Mouse (Mus musculus) kidney, adult 2 months (tissue): ENCODE results near the gene Bach1.

Experiments used
- CTCF ChIP-seq: fragments of 200-500 bp; conservative IDR thresholded peaks from 2 replicates; pipeline ENCODE4 v1.5.1; 2011; ENCODE audit warnings: low read depth, mild to moderate bottlenecking, control low read depth, low read length, moderate library complexity, mixed read lengths; ENCODE audit not compliant: insufficient read depth, insufficient read length
- POLR2A ChIP-seq: fragments of 200-500 bp; IDR thresholded peaks from one replicate; pipeline ENCODE4 v1.6.1; 2011; ENCODE audit warnings: low read depth, low read length, control low read depth

DNA sequence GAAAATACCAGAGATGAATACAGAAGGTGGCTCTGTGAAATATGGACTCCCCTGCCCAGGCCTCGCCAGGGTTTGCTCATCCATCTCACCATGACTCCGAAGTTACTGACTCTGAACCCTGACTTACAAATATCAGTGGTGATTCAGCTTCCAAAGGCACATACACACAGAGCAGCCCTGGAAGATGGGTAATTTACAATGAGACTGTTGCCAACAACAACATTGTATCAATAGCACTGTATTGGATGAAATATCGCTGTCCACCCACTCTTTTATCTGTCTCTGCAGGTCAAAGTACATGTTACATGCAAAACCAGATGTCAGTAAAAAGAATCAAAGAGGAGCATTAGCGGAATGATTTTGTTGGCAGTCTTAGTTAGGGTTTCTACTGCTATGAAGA lies 8.2 kb upstream of the Bach1 start:
- TF ChIP-seq CTCF = no peak
- no peak for TF ChIP-seq POLR2A
